Mouse (Mus musculus): ENCODE measurements around the gene Hccs. TPM values are rescaled to one million over a fixed set of nuclear protein-coding genes. Genes with fewer than 3 reads are reported as not detected.

Gene Hccs
- polyA plus RNA-seq, 1 experiment, result 10.8 TPM

DNA sequence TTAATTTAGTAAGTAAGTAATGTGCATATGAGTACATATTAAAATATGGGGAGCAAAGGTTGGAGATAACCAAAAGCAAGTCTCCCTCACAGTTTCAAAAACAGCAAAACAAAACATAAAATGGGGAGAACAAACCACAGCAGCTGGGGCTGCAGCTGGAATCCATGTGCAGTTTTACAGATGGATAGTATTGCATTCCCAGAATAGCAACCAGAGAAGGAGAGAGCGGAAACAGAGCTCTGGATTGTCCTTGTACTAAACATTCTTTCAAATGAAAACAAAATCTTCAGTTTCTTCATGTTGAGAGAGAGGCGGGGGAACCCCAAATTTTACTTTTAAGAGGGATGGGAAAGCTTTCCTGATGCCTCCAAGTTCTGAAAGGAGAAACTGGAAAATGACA is 58.0 kb downstream of the Hccs start:
- Histone ChIP-seq H3K4me1 (ENCODE audit: control insufficient read depth, insufficient read depth, low read length) (no peaks in the 10 kb centered on the region), H3K4me3 (ENCODE audit: insufficient read depth, low read depth, low read length) (no peak overlapping the region), H3K36me3 (ENCODE audit: control insufficient read depth, insufficient read depth, low read length) (no peaks in the 10 kb centered on the region), H3K27ac (ENCODE audit: insufficient read depth, low read depth, low read length) (no peak overlapping the region), H3K27me3 (replicated peaks; ENCODE audit: control insufficient read depth, insufficient read depth, low read length) (no peaks in the 10 kb centered on the region)
- 66% methylated on average over 2 of the region's 2 CpGs for WGBS
- TF ChIP-seq CTCF (conservative IDR thresholded peaks at IDR 0.05; ENCODE audit: insufficient read depth, insufficient read length, low read depth, low read length) (no peak), POLR2A (IDR thresholded peaks at IDR 0.05; ENCODE audit: low read depth, low read length) (no peak)
- peak; percentile 2 for DNase-seq

- no peak for DNase-seq
- TF ChIP-seq CTCF (conservative IDR thresholded peaks at IDR 0.05; ENCODE audit: insufficient read depth, insufficient read length, low read depth, low read length), result no peak
- no peak for TF ChIP-seq POLR2A (IDR thresholded peaks at IDR 0.05; ENCODE audit: low read depth, low read length)
- 89% methylated on average over 3 of the region's 3 CpGs for WGBS
- H3K4me3 ChIP-seq (ENCODE audit: insufficient read depth, low read depth, low read length), result no peak overlapping the region
- H3K27ac ChIP-seq (ENCODE audit: insufficient read depth, low read depth, low read length), result no peak overlapping the region
- no peaks in the 10 kb centered on the region for H3K27me3 ChIP-seq (replicated peaks; ENCODE audit: control insufficient read depth, insufficient read depth, low read length)
- no peaks in the 10 kb centered on the region for H3K4me1 ChIP-seq (ENCODE audit: control insufficient read depth, insufficient read depth, low read length)
- no peaks in the 10 kb centered on the region for H3K36me3 ChIP-seq (ENCODE audit: control insufficient read depth, insufficient read depth, low read length)
These were observed 59.1 kb downstream of the Hccs start for GRCm38 (mm10) chrX:169261034-169261433.

DNA sequence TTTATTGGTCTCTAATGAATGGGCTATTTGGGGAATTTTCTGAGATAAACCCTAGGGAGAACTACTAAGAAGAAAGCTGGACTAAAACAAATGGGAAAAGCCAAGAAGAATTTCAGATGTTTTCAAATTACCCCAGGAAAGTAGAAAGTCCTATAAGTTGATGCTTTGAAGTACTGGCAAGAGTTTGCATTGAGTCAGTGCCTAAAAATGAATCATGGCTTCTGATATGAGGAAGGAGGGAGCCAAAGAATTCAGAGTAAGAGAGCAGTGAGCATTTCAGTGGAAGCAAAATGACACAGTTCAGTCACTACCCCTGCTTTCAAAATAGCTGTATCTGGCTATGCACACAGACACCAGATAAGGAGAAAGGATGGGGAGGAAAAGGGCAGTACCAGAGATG is 63.4 kb downstream of the Hccs start:
- H3K4me1 ChIP-seq (ENCODE audit: control insufficient read depth, insufficient read depth, low read length), result no peaks in the 10 kb centered on the region
- TF ChIP-seq POLR2A (IDR thresholded peaks at IDR 0.05; ENCODE audit: low read depth, low read length) (no peak), CTCF (conservative IDR thresholded peaks at IDR 0.05; ENCODE audit: insufficient read depth, insufficient read length, low read depth, low read length) (no peak)
- no peak overlapping the region for H3K4me3 ChIP-seq (ENCODE audit: insufficient read depth, low read depth, low read length)
- H3K36me3 ChIP-seq (ENCODE audit: control insufficient read depth, insufficient read depth, low read length), result no peaks in the 10 kb centered on the region
- no peak overlapping the region for H3K27ac ChIP-seq (ENCODE audit: insufficient read depth, low read depth, low read length)
- DNase-seq, result no peak
- no peaks in the 10 kb centered on the region for H3K27me3 ChIP-seq (replicated peaks; ENCODE audit: control insufficient read depth, insufficient read depth, low read length)

- no peak overlapping the region for H3K4me3 ChIP-seq (ENCODE audit: insufficient read depth, low read depth, low read length)
- H3K27me3 ChIP-seq (replicated peaks; ENCODE audit: control insufficient read depth, insufficient read depth, low read length), result no peaks in the 10 kb centered on the region
- H3K27ac ChIP-seq (ENCODE audit: insufficient read depth, low read depth, low read length), result no peak overlapping the region
- DNase-seq, result peak; percentile 1
- 82% methylated on average over 1 of the region's 1 CpGs for WGBS
- no peaks in the 10 kb centered on the region for H3K4me1 ChIP-seq (ENCODE audit: control insufficient read depth, insufficient read depth, low read length)
- H3K36me3 ChIP-seq (ENCODE audit: control insufficient read depth, insufficient read depth, low read length), result no peaks in the 10 kb centered on the region
- TF ChIP-seq POLR2A (IDR thresholded peaks at IDR 0.05; ENCODE audit: low read depth, low read length) (no peak), CTCF (conservative IDR thresholded peaks at IDR 0.05; ENCODE audit: insufficient read depth, insufficient read length, low read depth, low read length) (no peak)
These were observed 64.3 kb downstream of the Hccs start for GRCm38 (mm10) chrX:169255915-169256314.

DNA sequence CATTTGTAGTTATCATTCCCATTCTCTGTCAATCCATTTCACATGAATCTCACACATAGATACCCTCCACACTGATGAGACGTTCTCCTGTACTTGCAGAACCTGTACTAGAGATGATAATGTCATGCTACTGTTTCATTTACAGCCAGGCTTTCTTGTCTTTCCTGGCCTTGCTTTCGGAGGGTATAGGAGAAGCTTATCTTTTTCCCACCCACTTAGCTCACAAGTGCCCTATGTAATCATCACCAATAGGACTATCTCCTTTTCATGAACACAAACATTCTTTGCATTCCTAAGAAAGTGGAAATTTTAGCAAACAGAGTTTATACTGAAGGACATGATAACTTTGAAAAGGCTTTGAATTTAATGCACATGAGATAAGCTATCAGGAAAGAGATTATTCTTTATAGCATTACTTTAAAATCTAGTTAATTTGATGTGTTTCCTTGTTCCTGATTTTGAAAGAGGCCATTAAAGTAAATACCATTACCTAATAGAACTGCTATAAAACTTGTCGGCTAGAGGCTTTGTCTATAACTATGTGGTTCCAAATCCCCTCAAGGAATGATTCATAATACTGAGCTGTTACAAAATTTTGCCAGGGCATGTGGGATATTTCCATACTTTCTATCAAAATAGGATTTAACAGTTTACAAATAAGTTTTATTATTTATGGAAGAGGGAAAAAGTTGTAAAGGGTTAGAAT is 97.7 kb downstream of the Hccs start:
- 66% methylated on average over 3 of the region's 3 CpGs for WGBS
- no peak for DNase-seq
- no peaks in the 10 kb centered on the region for H3K36me3 ChIP-seq (ENCODE audit: control insufficient read depth, insufficient read depth, low read length)

GRCm38 (mm10) chrX:169220064-169220463 is 100.1 kb downstream of the Hccs start:
- DNase-seq, result no peak
- Histone ChIP-seq H3K27me3 (replicated peaks; ENCODE audit: control insufficient read depth, insufficient read depth, low read length) (no peaks in the 10 kb centered on the region), H3K27ac (ENCODE audit: insufficient read depth, low read depth, low read length) (no peak overlapping the region), H3K36me3 (ENCODE audit: control insufficient read depth, insufficient read depth, low read length) (no peaks in the 10 kb centered on the region), H3K4me1 (ENCODE audit: control insufficient read depth, insufficient read depth, low read length) (no peaks in the 10 kb centered on the region), H3K4me3 (ENCODE audit: insufficient read depth, low read depth, low read length) (no peak overlapping the region)
- 73% methylated on average over 8 of the region's 8 CpGs for WGBS
- TF ChIP-seq POLR2A (IDR thresholded peaks at IDR 0.05; ENCODE audit: low read depth, low read length) (no peak), CTCF (conservative IDR thresholded peaks at IDR 0.05; ENCODE audit: insufficient read depth, insufficient read length, low read depth, low read length) (no peak)

More for the DNA sequence above, 97.7 kb downstream of the Hccs start:
- H3K4me3 ChIP-seq (ENCODE audit: insufficient read depth, low read depth, low read length), result no peak overlapping the region
- no peak for TF ChIP-seq POLR2A (IDR thresholded peaks at IDR 0.05; ENCODE audit: low read depth, low read length)
- TF ChIP-seq CTCF (conservative IDR thresholded peaks at IDR 0.05; ENCODE audit: insufficient read depth, insufficient read length, low read depth, low read length), result no peak
- H3K27me3 ChIP-seq (replicated peaks; ENCODE audit: control insufficient read depth, insufficient read depth, low read length), result no peaks in the 10 kb centered on the region
- no peaks in the 10 kb centered on the region for H3K4me1 ChIP-seq (ENCODE audit: control insufficient read depth, insufficient read depth, low read length)
- no peak overlapping the region for H3K27ac ChIP-seq (ENCODE audit: insufficient read depth, low read depth, low read length)

- peak; percentile 1 for DNase-seq
- Histone ChIP-seq H3K36me3 (ENCODE audit: control insufficient read depth, insufficient read depth, low read length) (no peaks in the 10 kb centered on the region), H3K27me3 (replicated peaks; ENCODE audit: control insufficient read depth, insufficient read depth, low read length) (no peaks in the 10 kb centered on the region), H3K27ac (ENCODE audit: insufficient read depth, low read depth, low read length) (no peak overlapping the region), H3K4me3 (ENCODE audit: insufficient read depth, low read depth, low read length) (no peak overlapping the region), H3K4me1 (ENCODE audit: control insufficient read depth, insufficient read depth, low read length) (no peaks in the 10 kb centered on the region; the same call in 1 of the 2 replicates)
- 63% methylated on average over 3 of the region's 3 CpGs for WGBS
- TF ChIP-seq POLR2A (IDR thresholded peaks at IDR 0.05; ENCODE audit: low read depth, low read length) (no peak), CTCF (conservative IDR thresholded peaks at IDR 0.05; ENCODE audit: insufficient read depth, insufficient read length, low read depth, low read length) (no peak)
These were observed 110.2 kb downstream of the Hccs start for GRCm38 (mm10) chrX:169210019-169210418.

Other genes starting within 250 kb of the Hccs start
- gene Amelx, start 133.2 kb downstream of the Hccs start, polyA plus RNA-seq (2012; rRNA removed), result not detected in 2 replicates

All from kidney, adult 2 months (tissue).